Mouse (Mus musculus) G1E (cell line): ENCODE measurements around the gene Zfand3. TPM values are rescaled to one million over a fixed set of nuclear protein-coding genes. Genes with fewer than 3 reads are reported as not detected.

Experiments
- ATAC-seq: 2 replicates; pipeline ENCODE4 v1.8.0; 2016; ENCODE audit warnings: mild to moderate bottlenecking; ENCODE audit not compliant: insufficient number of reproducible peaks, poor library complexity, low FRiP score, severe bottlenecking; ENCODE audit errors: extremely low read depth
- DNase-seq: peaks from one replicate; pipeline ENCODE4 v3.0.0; 2012; ENCODE audit warnings: low spot score
- H3K27me3 ChIP-seq: 2 replicates; pipeline ENCODE4 v1.6.1; 2012; ENCODE audit warnings: mild to moderate bottlenecking, low read length, inconsistent platforms; ENCODE audit not compliant: insufficient read depth
- H3K36me3 ChIP-seq: replicated peaks from 2 replicates; pipeline ENCODE3; 2012; ENCODE audit warnings: mild to moderate bottlenecking, inconsistent platforms
- H3K4me1 ChIP-seq: 2 replicates; pipeline ENCODE4 v1.6.1; 2012; ENCODE audit warnings: low read depth, low read length, inconsistent platforms, mixed read lengths; ENCODE audit not compliant: insufficient read depth
- H3K4me3 ChIP-seq: 2 replicates; pipeline ENCODE4 v1.5.1; 2012; ENCODE audit warnings: low read depth, mild to moderate bottlenecking, inconsistent platforms, low read length, moderate library complexity, mixed read lengths
- H3K9me3 ChIP-seq: replicated peaks from 2 replicates; pipeline ENCODE4 v1.6.1; 2012; ENCODE audit warnings: inconsistent platforms
- CTCF ChIP-seq: IDR thresholded peaks from 2 replicates; pipeline ENCODE4 v1.5.1; 2012; ENCODE audit warnings: low read depth, low read length, inconsistent platforms, mixed read lengths
- GATA1 ChIP-seq: IDR thresholded peaks from 2 replicates; pipeline ENCODE4 v1.6.1; 2012; ENCODE audit warnings: borderline replicate concordance, low read length, inconsistent platforms, mixed read lengths
- GATA2 ChIP-seq: IDR thresholded peaks from 2 replicates; pipeline ENCODE4 v1.6.1; 2012; ENCODE audit warnings: low read depth, low read length, inconsistent platforms, borderline replicate concordance
- POLR2AphosphoS5 ChIP-seq: IDR thresholded peaks from 2 replicates; pipeline ENCODE4 v1.6.1; 2012; ENCODE audit warnings: low read depth, low read length, inconsistent platforms; ENCODE audit not compliant: insufficient replicate concordance
- TAL1 ChIP-seq: conservative IDR thresholded peaks from 2 replicates; pipeline ENCODE4 v1.6.1; 2012; ENCODE audit warnings: low read depth, low read length, inconsistent platforms, mixed read lengths
- polyA plus RNA-seq: library from polyadenylated mRNA; stranded (reverse); fragments of >175 nt; gene quantifications from 2 replicates; pipeline ENCODE4 v1.2.3, GENCODE M21; 2012
- total RNA-seq, 2 experiments: library from RNA; stranded (forward) in 1 of 2; stranded (reverse) in 1 of 2; fragments of 200-1000 nt in 1 of 2; fragments of >200 nt in 1 of 2; fragmentation: Nextera tagmentation in 1 of 2; gene quantifications; 2 replicates each; pipeline ENCODE4 v1.2.3; 2014 to 2017

Gene Zfand3
- total and polyA plus RNA-seq, 3 experiments = 17.6 to 93.6 (median 49.2) TPM

DNA sequence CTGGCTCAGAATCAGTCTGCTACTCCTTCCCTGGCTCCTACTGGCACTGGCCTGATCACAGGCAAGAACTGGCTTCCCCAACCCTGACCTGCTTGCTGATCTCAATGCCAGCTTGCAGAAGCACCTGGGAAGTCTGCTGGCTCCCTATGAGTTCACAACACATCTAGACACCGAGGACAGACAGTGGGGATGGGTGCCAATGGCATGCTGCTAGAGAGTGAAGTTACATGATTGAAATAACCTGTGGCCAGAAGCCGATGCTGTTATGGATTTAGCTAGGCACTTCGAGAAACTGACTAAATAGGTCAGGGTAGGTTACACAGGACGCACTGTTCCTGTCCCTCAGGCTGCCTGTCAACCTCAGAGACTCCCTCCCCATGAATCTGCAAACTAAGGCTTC, 236.1 kb downstream of the Zfand3 start:
- no peaks in the 10 kb centered on the region for H3K27me3 ChIP-seq
- ATAC-seq (no peak), DNase-seq (no peak)
- no peaks in the 10 kb centered on the region for H3K9me3 ChIP-seq
- peaks cover 5% of the 10 kb centered on the region for H3K36me3 ChIP-seq
- TF ChIP-seq GATA2 (no peak), POLR2AphosphoS5 (no peak), GATA1 (no peak), CTCF (no peak), TAL1 (no peak)
- no peak overlapping the region for H3K4me3 ChIP-seq
- no peaks in the 10 kb centered on the region for H3K4me1 ChIP-seq

DNA sequence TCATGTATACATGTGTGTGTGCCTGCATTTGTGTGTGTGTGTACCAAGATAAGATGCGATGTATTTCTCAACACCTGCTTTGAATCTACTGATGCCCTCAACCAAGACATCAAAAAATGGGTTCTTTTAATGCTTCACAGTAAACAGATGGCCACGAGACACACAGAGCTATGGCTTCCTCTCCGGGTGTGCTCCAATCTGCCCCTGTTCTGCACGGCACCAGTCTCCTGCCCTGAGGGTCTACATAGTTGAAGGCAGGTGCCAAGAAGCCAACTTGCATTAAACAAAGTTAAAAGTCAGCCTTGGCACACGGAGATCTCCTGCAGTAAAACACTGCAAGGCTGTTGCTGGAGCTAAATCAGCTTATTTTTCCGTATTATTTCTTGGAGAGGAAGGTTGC, 236.5 kb downstream of the Zfand3 start:
- no peaks in the 10 kb centered on the region for H3K4me1 ChIP-seq
- H3K27me3 ChIP-seq = no peaks in the 10 kb centered on the region
- DNase-seq (no peak), ATAC-seq (no peak)
- H3K4me3 ChIP-seq = no peak overlapping the region
- TF ChIP-seq CTCF = no peak
- TF ChIP-seq GATA2 = no peak
- no peak for TF ChIP-seq POLR2AphosphoS5
- no peak for TF ChIP-seq GATA1
- no peak for TF ChIP-seq TAL1
- H3K36me3 ChIP-seq = peaks cover 5% of the 10 kb centered on the region
- H3K9me3 ChIP-seq = no peaks in the 10 kb centered on the region

DNA sequence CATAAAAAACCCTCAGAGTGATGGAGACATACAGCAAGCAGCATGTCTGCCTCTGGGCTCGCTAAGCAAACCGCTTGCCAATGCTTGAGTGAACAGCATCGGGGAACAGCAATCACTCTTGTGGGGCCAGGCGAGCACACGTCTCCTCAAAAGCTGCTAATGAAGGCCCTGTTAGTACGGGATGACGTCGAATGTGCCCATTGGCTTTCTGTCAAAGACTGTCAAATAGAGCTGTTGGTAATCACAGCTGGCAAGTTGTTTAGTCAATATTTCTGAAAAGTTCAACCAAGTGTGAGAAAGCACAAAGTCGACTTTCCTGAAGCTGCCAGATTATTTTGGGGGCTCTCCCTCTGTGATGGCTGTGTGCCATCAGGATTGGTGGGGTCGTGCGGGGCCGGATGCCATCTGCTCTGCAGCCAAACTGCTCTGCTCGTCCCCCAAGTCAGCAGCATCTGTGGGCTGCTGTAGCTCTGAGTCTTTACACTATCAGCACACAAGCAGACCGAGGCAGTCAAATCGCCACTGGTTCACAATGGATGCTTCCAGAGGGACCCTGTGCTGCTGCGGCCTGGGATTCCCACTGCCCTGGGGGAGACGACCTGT, 237.3 kb downstream of the Zfand3 start:
- no peaks in the 10 kb centered on the region for H3K27me3 ChIP-seq
- H3K36me3 ChIP-seq = peaks cover 4% of the 10 kb centered on the region
- H3K9me3 ChIP-seq = no peaks in the 10 kb centered on the region
- no peak for ATAC-seq
- TF ChIP-seq TAL1 (no peak), CTCF (no peak), GATA1 (no peak), POLR2AphosphoS5 (no peak), GATA2 (no peak)
- no peak overlapping the region for H3K4me3 ChIP-seq
- no peaks in the 10 kb centered on the region for H3K4me1 ChIP-seq
- DNase-seq = no peak

DNA sequence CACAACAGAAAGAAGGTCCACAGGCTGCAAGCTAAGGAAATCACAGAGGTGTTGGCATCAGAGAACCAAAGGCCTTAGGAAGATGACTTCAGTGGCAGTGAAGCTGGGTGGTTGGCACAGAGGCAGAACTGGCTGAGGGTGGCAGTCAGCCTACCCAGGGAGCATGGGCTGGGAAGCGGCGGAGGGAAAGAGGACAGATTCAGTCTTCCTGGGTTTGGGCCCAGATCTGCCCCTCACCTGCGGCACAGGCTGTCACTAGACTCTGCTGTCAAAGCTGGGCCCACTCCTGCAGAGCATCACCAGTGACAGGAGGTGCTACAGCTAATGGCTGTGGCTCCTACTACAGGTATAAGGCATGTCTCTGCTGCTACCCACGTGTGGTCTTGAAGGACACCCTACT, 238.1 kb downstream of the Zfand3 start:
- no peaks in the 10 kb centered on the region for H3K4me1 ChIP-seq
- no peaks in the 10 kb centered on the region for H3K9me3 ChIP-seq
- H3K4me3 ChIP-seq = no peak overlapping the region
- DNase-seq = no peak
- no peak for TF ChIP-seq POLR2AphosphoS5
- no peak for TF ChIP-seq GATA1
- no peak for TF ChIP-seq GATA2
- no peak for TF ChIP-seq TAL1
- TF ChIP-seq CTCF = no peak
- ATAC-seq = no peak
- H3K27me3 ChIP-seq = no peaks in the 10 kb centered on the region
- peaks cover 5% of the 10 kb centered on the region for H3K36me3 ChIP-seq

DNA sequence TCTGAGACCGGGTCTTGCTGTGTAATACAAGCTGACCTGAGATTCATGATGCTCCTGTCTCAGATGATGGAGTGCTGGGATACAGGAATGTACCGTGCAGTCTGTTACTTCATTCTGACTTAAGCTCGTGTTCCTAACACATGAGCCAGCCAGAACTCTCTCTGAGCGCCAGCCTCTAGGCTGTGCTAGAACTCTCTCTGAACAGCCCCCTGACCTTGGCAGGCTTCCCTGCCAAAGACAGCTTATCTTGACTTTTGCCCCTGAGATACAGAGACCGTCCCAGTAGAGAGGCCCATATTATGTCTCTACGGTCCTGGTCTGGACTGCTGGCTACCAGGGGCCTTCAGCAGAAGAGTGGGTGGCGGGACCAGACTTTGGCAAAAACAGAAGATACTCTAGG, 239.0 kb downstream of the Zfand3 start:
- Histone ChIP-seq H3K27me3 (no peaks in the 10 kb centered on the region), H3K4me1 (no peaks in the 10 kb centered on the region), H3K9me3 (no peaks in the 10 kb centered on the region), H3K4me3 (no peak overlapping the region), H3K36me3 (peaks cover 5% of the 10 kb centered on the region)
- DNase-seq (no peak), ATAC-seq (no peak)
- TF ChIP-seq GATA1 (no peak), CTCF (no peak), TAL1 (no peak), GATA2 (no peak), POLR2AphosphoS5 (no peak)

DNA sequence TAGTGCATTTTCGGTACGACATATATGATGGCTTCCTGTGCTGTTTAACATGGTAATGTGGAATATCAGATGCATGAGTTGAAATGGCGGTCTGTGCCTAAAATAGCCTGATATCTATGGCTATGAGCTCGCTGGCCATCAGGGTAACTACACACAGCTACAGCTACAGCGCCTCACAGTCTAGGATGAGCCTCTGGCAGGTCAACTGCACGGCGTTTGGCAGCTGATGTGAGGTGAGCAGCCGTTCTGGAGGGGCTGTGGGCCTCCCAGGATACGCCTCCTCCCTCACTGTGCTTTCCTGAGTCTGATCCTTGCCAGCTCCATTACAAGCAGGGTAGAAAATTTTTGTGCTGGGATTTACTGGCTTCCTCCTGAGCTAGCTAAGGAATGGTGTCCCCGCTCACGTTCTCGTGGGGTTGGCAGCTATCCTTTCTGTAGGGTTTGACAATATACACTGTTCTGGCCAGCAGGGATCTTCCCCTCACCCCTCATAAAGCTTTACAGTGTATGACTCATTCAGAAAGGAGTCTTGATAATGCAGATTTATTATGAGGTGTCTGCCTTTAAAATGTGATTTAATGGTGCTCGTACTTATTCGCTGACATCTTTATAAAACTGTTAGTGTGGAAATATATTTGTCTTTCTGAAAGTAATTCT, 240.2 kb downstream of the Zfand3 start:
- H3K4me3 ChIP-seq = no peak overlapping the region
- ATAC-seq (no peak), DNase-seq (no peak)
- H3K27me3 ChIP-seq = no peaks in the 10 kb centered on the region
- H3K9me3 ChIP-seq = no peaks in the 10 kb centered on the region
- no peak for TF ChIP-seq GATA2
- TF ChIP-seq TAL1 = no peak
- TF ChIP-seq CTCF = no peak
- no peak for TF ChIP-seq POLR2AphosphoS5
- no peak for TF ChIP-seq GATA1
- no peaks in the 10 kb centered on the region for H3K4me1 ChIP-seq
- peaks cover 5% of the 10 kb centered on the region for H3K36me3 ChIP-seq
